In the genomic region with DNA sequence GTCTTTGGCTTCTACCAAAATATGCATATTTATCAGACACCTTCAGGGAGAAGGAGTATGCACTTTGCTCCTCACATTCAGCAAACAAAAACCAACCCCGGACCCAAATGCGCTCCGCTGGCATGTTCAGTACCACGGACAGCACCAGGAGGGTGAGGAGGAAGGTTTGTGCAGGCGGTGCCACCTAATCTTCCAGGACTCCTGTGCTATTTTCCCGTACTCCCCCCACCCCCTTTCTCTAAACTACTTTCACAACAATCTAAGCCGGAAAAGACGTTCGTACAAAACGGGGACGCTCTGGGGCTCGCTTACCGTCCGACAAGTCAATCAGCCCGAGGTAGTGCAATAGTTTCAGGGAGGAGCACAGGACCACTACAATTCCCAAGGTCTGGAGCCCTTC, we compare ENCODE assay signal across 9 mouse cellular contexts.
DNase-seq lines count a peak whose midpoint lies in the region; ATAC-seq and TF ChIP-seq lines count a peak whose summit lies in the region.
"Had no signal": no experiment of that assay in that cellular context is flagged by ENCODE, and none has a peak within 500 bp of the region (broad histone marks: within the 10 kb centered on the region; RNA-seq: fewer than 3 reads in every experiment).

No protein-coding gene starts in this region.

- TF ChIP-seq CTCF in lung, postnatal 0 days (IDR thresholded peaks at IDR 0.05) = no peak
- no peak for TF ChIP-seq CTCF in stomach, postnatal 0 days (IDR thresholded peaks at IDR 0.05; ENCODE audit: low read depth)

- peak; percentile 13 to 29 for DNase-seq in cerebellum, postnatal 10 days
- DNase-seq in cerebellum, adult 11-12 months = no peak
- DNase-seq in Muller cell, postnatal 12 days (ENCODE audit: inconsistent ontology term) = peak; percentile 65
- peak; percentile 61 for DNase-seq in lung, postnatal 0 days (ENCODE audit: low spot score)
- peak; percentile 68 for DNase-seq in stomach, postnatal 0 days (ENCODE audit: low spot score)
- no peak for DNase-seq in cerebellum, adult 11 months

- no peaks in the 10 kb centered on the region for H3K9me3 ChIP-seq in embryonic facial prominence, embryonic 13.5 days
- no peaks in the 10 kb centered on the region for H3K9me3 ChIP-seq in hindbrain, embryonic 16.5 days (ENCODE audit: control insufficient read depth, low read length)
- H3K9me3 ChIP-seq in lung, postnatal 0 days (ENCODE audit: low read length) = no peaks in the 10 kb centered on the region
- no peaks in the 10 kb centered on the region for H3K9me3 ChIP-seq in stomach, postnatal 0 days (ENCODE audit: control insufficient read depth, low read length)

- ATAC-seq in embryonic facial prominence, embryonic 13.5 days (ENCODE audit: insufficient number of reproducible peaks, insufficient read depth, low FRiP score, low TSS enrichment, low read depth) = no peak
- no peak for ATAC-seq in hindbrain, embryonic 16.5 days
- no peak for ATAC-seq in lung, postnatal 0 days
- no peak for ATAC-seq in stomach, postnatal 0 days (ENCODE audit: low FRiP score, low TSS enrichment)

- no peaks in the 10 kb centered on the region for H3K36me3 ChIP-seq in embryonic facial prominence, embryonic 13.5 days
- H3K36me3 ChIP-seq in hindbrain, embryonic 16.5 days (ENCODE audit: control insufficient read depth, insufficient read depth, low read length) = no peaks in the 10 kb centered on the region
- H3K36me3 ChIP-seq in lung, postnatal 0 days (ENCODE audit: insufficient read depth, low read length) = no peaks in the 10 kb centered on the region
- H3K36me3 ChIP-seq in stomach, postnatal 0 days (ENCODE audit: control insufficient read depth, insufficient read depth, low read length) = no peaks in the 10 kb centered on the region

- H3K27ac ChIP-seq in embryonic facial prominence, embryonic 13.5 days = no peak overlapping the region
- no peak overlapping the region for H3K27ac ChIP-seq in hindbrain, embryonic 16.5 days (ENCODE audit: low read depth, low read length)
- no peak overlapping the region for H3K27ac ChIP-seq in lung, postnatal 0 days (ENCODE audit: low read length)
- H3K27ac ChIP-seq in stomach, postnatal 0 days (replicated peaks) = no peak overlapping the region
- H3K27ac ChIP-seq: macrophage had no signal

- 2% methylated on average over 15 of the region's 15 CpGs for WGBS in embryonic facial prominence, embryonic 13.5 days
- 3% methylated on average over 15 of the region's 15 CpGs for WGBS in hindbrain, embryonic 16.5 days
- 2% methylated on average over 15 of the region's 15 CpGs for WGBS in lung, postnatal 0 days
- 2% methylated on average over 15 of the region's 15 CpGs for WGBS in stomach, postnatal 0 days

- TF ChIP-seq EP300 in lung, postnatal 0 days (IDR thresholded peaks at IDR 0.05) = no peak
- no peak for TF ChIP-seq EP300 in stomach, postnatal 0 days (optimal IDR thresholded peaks at IDR 0.05)

- peaks cover 18% of the 10 kb centered on the region for H3K27me3 ChIP-seq in embryonic facial prominence, embryonic 13.5 days
- no peaks in the 10 kb centered on the region; the same call in 1 of the 2 replicates for H3K27me3 ChIP-seq in hindbrain, embryonic 16.5 days (replicated peaks; ENCODE audit: control insufficient read depth, insufficient read depth, low read length)
- H3K27me3 ChIP-seq in lung, postnatal 0 days (replicated peaks; ENCODE audit: insufficient read depth, low read length) = no peaks in the 10 kb centered on the region
- no peaks in the 10 kb centered on the region for H3K27me3 ChIP-seq in stomach, postnatal 0 days (ENCODE audit: control insufficient read depth, insufficient read depth, low read length)

- 0 out of 2 replicates have a peak, but pooled peaks cover 4% of the 10 kb centered on the region for H3K4me1 ChIP-seq in embryonic facial prominence, embryonic 13.5 days
- H3K4me1 ChIP-seq in hindbrain, embryonic 16.5 days (ENCODE audit: control insufficient read depth, insufficient read depth, low read depth, low read length) = peaks cover 8% of the 10 kb centered on the region
- H3K4me1 ChIP-seq in lung, postnatal 0 days (ENCODE audit: insufficient read depth, low read depth, low read length) = no peaks in the 10 kb centered on the region
- H3K4me1 ChIP-seq in stomach, postnatal 0 days (replicated peaks; ENCODE audit: control insufficient read depth, insufficient read depth) = no peaks in the 10 kb centered on the region

- peak overlapping the region; percentile 46 for H3K4me2 ChIP-seq in embryonic facial prominence, embryonic 13.5 days
- H3K4me2 ChIP-seq in hindbrain, embryonic 16.5 days (ENCODE audit: low read length) = peak overlapping the region; percentile 49
- no peak overlapping the region for H3K4me2 ChIP-seq in lung, postnatal 0 days (replicated peaks; ENCODE audit: low read depth, low read length)
- no peak overlapping the region for H3K4me2 ChIP-seq in stomach, postnatal 0 days (replicated peaks; ENCODE audit: low read depth)

- no peak overlapping the region for H3K9ac ChIP-seq in embryonic facial prominence, embryonic 13.5 days
- H3K9ac ChIP-seq in hindbrain, embryonic 16.5 days (ENCODE audit: low read depth, low read length) = no peak overlapping the region
- H3K9ac ChIP-seq in lung, postnatal 0 days (replicated peaks; ENCODE audit: low read depth) = no peak overlapping the region
- H3K9ac ChIP-seq in stomach, postnatal 0 days (ENCODE audit: low read length) = no peak overlapping the region

- H3K4me3 ChIP-seq in embryonic facial prominence, embryonic 13.5 days = no peak overlapping the region
- H3K4me3 ChIP-seq in hindbrain, embryonic 16.5 days (ENCODE audit: low read length) = peak overlapping the region; percentile 27
- H3K4me3 ChIP-seq in lung, postnatal 0 days (ENCODE audit: low read depth, low read length) = no peak overlapping the region
- no peak overlapping the region for H3K4me3 ChIP-seq in stomach, postnatal 0 days (ENCODE audit: low read depth, low read length)

Comparison
In these comparisons a context has a peak if more than half of its experiments do, and no peak if none do; other contexts are left out.
1. DNase-seq: peak in cerebellum, postnatal 10 days (2 of 2), Muller cell, postnatal 12 days (single experiment), lung, postnatal 0 days (single experiment) and stomach, postnatal 0 days (single experiment); none in cerebellum, adult 11-12 months (single experiment) and cerebellum, adult 11 months (single experiment).
2. H3K4me2 ChIP-seq: peak in embryonic facial prominence, embryonic 13.5 days (single experiment) and hindbrain, embryonic 16.5 days (single experiment); none in lung, postnatal 0 days (single experiment) and stomach, postnatal 0 days (single experiment).